In the genomic region with DNA sequence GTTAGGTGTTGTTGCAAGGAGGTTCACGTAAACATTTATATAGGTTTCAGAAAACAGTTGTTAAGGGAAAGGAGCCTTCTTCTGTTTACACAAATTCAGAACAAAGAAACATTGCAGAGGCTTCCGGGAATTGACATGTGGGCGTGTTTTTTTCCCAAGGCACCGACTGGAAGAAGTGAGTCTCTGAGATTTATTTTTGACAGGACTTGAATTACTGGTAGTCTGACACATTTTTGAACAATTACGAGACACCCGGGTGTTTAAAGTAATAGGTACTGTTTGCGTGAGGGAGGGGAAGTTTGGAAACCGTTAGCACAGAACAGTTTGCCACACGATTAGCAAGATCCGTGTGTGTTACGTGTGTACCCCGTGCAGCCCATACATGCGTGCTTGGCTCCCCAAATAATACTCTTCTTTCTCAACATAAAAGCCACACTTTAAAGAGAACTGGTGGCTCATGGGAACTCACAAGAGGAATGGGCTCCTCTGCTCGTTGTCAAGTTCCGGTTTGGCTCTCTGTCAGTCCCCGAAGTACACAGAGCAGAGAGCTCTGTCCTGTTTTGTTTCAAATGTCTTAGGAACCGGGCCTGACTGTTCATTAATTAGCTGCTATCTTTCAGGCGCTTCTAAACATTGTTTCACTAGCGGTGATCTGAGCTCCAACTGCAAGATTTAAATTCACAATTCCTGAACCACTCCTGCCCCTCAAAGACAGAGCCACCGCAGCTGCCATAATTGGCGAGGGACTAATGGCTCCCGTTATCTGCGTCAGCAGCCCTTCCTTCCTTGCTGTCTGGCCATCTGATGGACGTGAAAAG, we compare ENCODE assay signal across 8 mouse cellular contexts.
A peak's percentile ranks its signal among the peaks of the same experiment; 100 is the strongest.
DNase-seq lines count a peak whose midpoint lies in the region; ATAC-seq lines count a peak whose summit lies in the region.

No protein-coding gene starts in this region.

- H3K9me3 ChIP-seq in lung, embryonic 16.5 days (ENCODE audit: control insufficient read depth, low read length) = no peaks in the 10 kb centered on the region

- peak overlapping the region; percentile 21 for H3K4me3 ChIP-seq in lung, embryonic 16.5 days (ENCODE audit: low read length)

- peaks cover 28% of the 10 kb centered on the region for H3K4me1 ChIP-seq in lung, embryonic 16.5 days (replicated peaks; ENCODE audit: control insufficient read depth, insufficient read depth, low read length)

- ATAC-seq in lung, embryonic 16.5 days (ENCODE audit: low read depth) = peak; percentile 78

- 26% methylated on average over 24 of the region's 24 CpGs for WGBS in lung, embryonic 16.5 days

- peak; percentile 29 for DNase-seq in embryo, embryonic 10.5 days (ENCODE audit: low spot score)
- DNase-seq in embryo, embryonic 10 days (ENCODE audit: low spot score) = no peak
- peak; percentile 55 for DNase-seq in heart, adult 9 months (ENCODE audit: low spot score in 2 of 2)
- DNase-seq in kidney, adult 9 months = peak; percentile 34
- no peak for DNase-seq in ovary, adult 18-20 months (ENCODE audit: low spot score)
- no peak for DNase-seq in spleen, adult 12 weeks (ENCODE audit: low spot score)
- no peak for DNase-seq in yolk sac, embryonic 10.5 days (ENCODE audit: low spot score)

- H3K27me3 ChIP-seq in lung, embryonic 16.5 days (ENCODE audit: control insufficient read depth, insufficient read depth, low read depth, low read length) = no peaks in the 10 kb centered on the region

- H3K4me2 ChIP-seq in lung, embryonic 16.5 days (ENCODE audit: low read depth, low read length) = peak overlapping the region; percentile 50

- no peaks in the 10 kb centered on the region for H3K36me3 ChIP-seq in lung, embryonic 16.5 days (ENCODE audit: control insufficient read depth, insufficient read depth, low read length)

- peak overlapping the region; percentile 29 for H3K9ac ChIP-seq in lung, embryonic 16.5 days (ENCODE audit: low read length)

- H3K27ac ChIP-seq in lung, embryonic 16.5 days (ENCODE audit: low read length) = peak overlapping the region; percentile 88

Comparison
In these comparisons a context has a peak if more than half of its experiments do, and no peak if none do; other contexts are left out.
1. DNase-seq: peak in embryo, embryonic 10.5 days (single experiment), heart, adult 9 months (2 of 2) and kidney, adult 9 months (single experiment); none in embryo, embryonic 10 days (single experiment), ovary, adult 18-20 months (single experiment), spleen, adult 12 weeks (single experiment) and yolk sac, embryonic 10.5 days (single experiment).